Mouse (Mus musculus) brain, embryonic 14.5 days (tissue): ENCODE data around the gene Mapk8ip1.

Experiments used
- CTCF ChIP-seq: fragments of 200-500 bp; IDR thresholded peaks from 2 replicates; pipeline ENCODE4 v1.5.1; 2012; ENCODE audit warnings: inconsistent platforms, mild to moderate bottlenecking, moderate library complexity, borderline replicate concordance; ENCODE audit not compliant: insufficient read depth, insufficient read length; ENCODE audit errors: extremely low read depth
- POLR2A ChIP-seq: fragments of 200-500 bp; IDR thresholded peaks from 2 replicates; pipeline ENCODE4 v1.6.1; 2012; ENCODE audit warnings: mild to moderate bottlenecking, inconsistent platforms, borderline replicate concordance; ENCODE audit not compliant: poor library complexity, insufficient read depth, insufficient read length, severe bottlenecking; ENCODE audit errors: extremely low read depth

DNA sequence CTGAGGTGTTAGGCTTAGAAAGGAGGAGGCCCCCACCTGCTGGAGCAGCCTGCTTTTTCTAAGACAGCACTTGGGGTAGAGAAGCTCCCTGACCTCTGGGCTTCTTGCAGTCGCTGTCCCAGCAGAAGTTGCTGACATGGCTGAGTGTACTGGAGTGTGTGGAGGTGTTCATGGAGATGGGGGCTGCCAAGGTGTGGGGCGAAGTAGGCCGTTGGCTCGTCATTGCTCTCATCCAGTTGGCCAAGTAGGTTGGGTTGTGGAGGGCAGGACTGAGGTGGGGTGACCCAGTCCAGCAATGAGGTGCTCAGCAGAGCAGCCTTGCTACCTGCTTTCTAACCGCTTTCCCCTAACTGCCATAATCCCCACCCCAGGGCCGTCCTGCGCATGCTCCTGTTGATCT, 23.7 kb downstream of the Mapk8ip1 start:
- TF ChIP-seq POLR2A (no peak), CTCF (no peak)
